Mouse (Mus musculus): Measurements from ENCODE around the gene Pdzk1. TPM values are rescaled to one million over a fixed set of nuclear protein-coding genes. Genes with fewer than 3 reads are reported as not detected.

The Pdzk1 gene
- polyA plus RNA-seq, 1 experiment from 2014 or later: 322 TPM

GRCm38 (mm10) chr3:96855833-96856232 is 26.7 kb downstream of the Pdzk1 start:
- TF ChIP-seq CTCF (IDR thresholded peaks at IDR 0.05; ENCODE audit: low read depth): no peak
- no peaks in the 10 kb centered on the region for H3K27me3 ChIP-seq (ENCODE audit: insufficient read depth, low read length)
- H3K4me3 ChIP-seq (replicated peaks; ENCODE audit: low read depth, low read length): no peak overlapping the region
- 80% methylated on average over 3 of the region's 3 CpGs for WGBS
- H3K4me1 ChIP-seq (replicated peaks; ENCODE audit: insufficient read depth, low read length): no peaks in the 10 kb centered on the region
- no peak overlapping the region for H3K4me2 ChIP-seq (ENCODE audit: low read length)
- no peaks in the 10 kb centered on the region for H3K36me3 ChIP-seq (ENCODE audit: insufficient read depth, low read length)
- no peak overlapping the region for H3K9ac ChIP-seq (ENCODE audit: low read depth, low read length)
- no peak for DNase-seq (ENCODE audit: low spot score)
- no peaks in the 10 kb centered on the region for H3K9me3 ChIP-seq (replicated peaks; ENCODE audit: low read length)
- no peak for ATAC-seq (replicated peaks; ENCODE audit: low FRiP score, low read depth)
- no peak overlapping the region for H3K27ac ChIP-seq

DNA sequence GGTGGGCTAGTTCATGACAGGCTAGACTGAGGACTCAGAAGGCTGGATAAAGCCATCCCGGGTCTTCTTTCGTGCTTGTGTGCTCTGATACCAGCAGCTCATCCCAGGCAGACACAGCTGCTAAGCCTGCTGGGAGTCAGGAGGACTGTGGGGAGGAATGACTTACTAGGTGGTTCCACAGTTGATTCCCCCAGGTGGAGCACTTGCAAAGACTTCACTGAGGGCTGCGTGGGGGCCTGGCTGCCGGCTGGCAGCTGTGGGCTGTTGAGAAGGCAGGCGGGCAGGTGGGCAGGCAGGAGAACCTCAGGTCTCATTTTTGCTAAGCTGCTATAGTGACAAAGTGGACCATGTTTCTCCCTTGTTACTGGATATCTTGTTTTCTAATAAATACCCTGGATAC is 31.4 kb downstream of the Pdzk1 start:
- ATAC-seq (replicated peaks; ENCODE audit: low FRiP score, low read depth): no peak
- Histone ChIP-seq H3K36me3 (ENCODE audit: insufficient read depth, low read length) (no peaks in the 10 kb centered on the region), H3K9me3 (replicated peaks; ENCODE audit: low read length) (no peaks in the 10 kb centered on the region), H3K4me2 (ENCODE audit: low read length) (no peak overlapping the region), H3K9ac (ENCODE audit: low read depth, low read length) (no peak overlapping the region), H3K27ac (no peak overlapping the region), H3K4me3 (replicated peaks; ENCODE audit: low read depth, low read length) (no peak overlapping the region), H3K27me3 (ENCODE audit: insufficient read depth, low read length) (no peaks in the 10 kb centered on the region), H3K4me1 (replicated peaks; ENCODE audit: insufficient read depth, low read length) (no peaks in the 10 kb centered on the region)
- no peak for DNase-seq (ENCODE audit: low spot score)
- no peak for TF ChIP-seq CTCF (IDR thresholded peaks at IDR 0.05; ENCODE audit: low read depth)
- 94% methylated on average over 5 of the region's 5 CpGs for WGBS

GRCm38 (mm10) chr3:96867863-96868262 is 38.8 kb downstream of the Pdzk1 start:
- Histone ChIP-seq H3K27ac (no peak overlapping the region), H3K4me1 (replicated peaks; ENCODE audit: insufficient read depth, low read length) (no peaks in the 10 kb centered on the region), H3K36me3 (ENCODE audit: insufficient read depth, low read length) (peaks cover 29% of the 10 kb centered on the region), H3K27me3 (ENCODE audit: insufficient read depth, low read length) (no peaks in the 10 kb centered on the region), H3K9me3 (replicated peaks; ENCODE audit: low read length) (no peaks in the 10 kb centered on the region), H3K4me2 (ENCODE audit: low read length) (no peak overlapping the region), H3K9ac (ENCODE audit: low read depth, low read length) (no peak overlapping the region), H3K4me3 (replicated peaks; ENCODE audit: low read depth, low read length) (no peak overlapping the region)
- ATAC-seq (replicated peaks; ENCODE audit: low FRiP score, low read depth) (no peak), DNase-seq (ENCODE audit: low spot score) (no peak)
- TF ChIP-seq CTCF (IDR thresholded peaks at IDR 0.05; ENCODE audit: low read depth): no peak
- WGBS: 84% methylated on average over 3 of the region's 3 CpGs

GRCm38 (mm10) chr3:96868566-96868965 is 39.5 kb downstream of the Pdzk1 start:
- no peak for TF ChIP-seq CTCF (IDR thresholded peaks at IDR 0.05; ENCODE audit: low read depth)
- no peak overlapping the region for H3K4me3 ChIP-seq (replicated peaks; ENCODE audit: low read depth, low read length)
- H3K4me2 ChIP-seq (ENCODE audit: low read length): no peak overlapping the region
- no peaks in the 10 kb centered on the region for H3K9me3 ChIP-seq (replicated peaks; ENCODE audit: low read length)
- H3K9ac ChIP-seq (ENCODE audit: low read depth, low read length): no peak overlapping the region
- WGBS: 91% methylated on average over 8 of the region's 8 CpGs
- no peaks in the 10 kb centered on the region for H3K4me1 ChIP-seq (replicated peaks; ENCODE audit: insufficient read depth, low read length)
- H3K27ac ChIP-seq: no peak overlapping the region
- DNase-seq (ENCODE audit: low spot score): no peak
- peaks cover 29% of the 10 kb centered on the region for H3K36me3 ChIP-seq (ENCODE audit: insufficient read depth, low read length)
- no peaks in the 10 kb centered on the region for H3K27me3 ChIP-seq (ENCODE audit: insufficient read depth, low read length)
- no peak for ATAC-seq (replicated peaks; ENCODE audit: low FRiP score, low read depth)

DNA sequence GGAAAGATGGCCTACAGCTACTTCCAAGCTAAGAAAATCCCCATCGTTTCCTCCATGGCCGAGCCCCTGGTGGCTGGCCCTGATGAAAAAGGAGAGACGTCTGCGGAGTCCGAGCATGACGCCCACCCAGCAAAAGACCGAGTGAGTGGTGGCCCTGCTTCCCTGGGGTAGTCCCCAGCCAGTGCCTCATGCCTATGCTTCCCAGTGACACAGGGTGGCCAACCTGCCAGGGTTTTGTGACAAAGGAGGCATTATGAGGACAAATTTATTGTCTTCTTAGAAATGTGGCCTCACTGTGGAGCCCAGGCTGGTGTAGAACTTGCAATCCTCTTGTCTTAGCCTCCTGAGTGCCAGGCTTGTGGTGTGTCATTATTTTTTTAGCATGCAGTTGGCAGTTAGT is 40.0 kb downstream of the Pdzk1 start:
- Histone ChIP-seq H3K4me2 (ENCODE audit: low read length) (no peak overlapping the region), H3K27ac (no peak overlapping the region), H3K4me1 (replicated peaks; ENCODE audit: insufficient read depth, low read length) (no peaks in the 10 kb centered on the region), H3K27me3 (ENCODE audit: insufficient read depth, low read length) (no peaks in the 10 kb centered on the region), H3K9ac (ENCODE audit: low read depth, low read length) (no peak overlapping the region), H3K4me3 (replicated peaks; ENCODE audit: low read depth, low read length) (no peak overlapping the region), H3K9me3 (replicated peaks; ENCODE audit: low read length) (no peaks in the 10 kb centered on the region), H3K36me3 (ENCODE audit: insufficient read depth, low read length) (peaks cover 33% of the 10 kb centered on the region)
- no peak for TF ChIP-seq CTCF (IDR thresholded peaks at IDR 0.05; ENCODE audit: low read depth)
- WGBS: 93% methylated on average over 7 of the region's 7 CpGs
- DNase-seq (ENCODE audit: low spot score) (no peak), ATAC-seq (replicated peaks; ENCODE audit: low FRiP score, low read depth) (no peak)

GRCm38 (mm10) chr3:96870270-96870669 is 41.2 kb downstream of the Pdzk1 start:
- Histone ChIP-seq H3K4me1 (replicated peaks; ENCODE audit: insufficient read depth, low read length) (no peaks in the 10 kb centered on the region), H3K4me3 (replicated peaks; ENCODE audit: low read depth, low read length) (no peak overlapping the region), H3K9me3 (replicated peaks; ENCODE audit: low read length) (no peaks in the 10 kb centered on the region), H3K4me2 (ENCODE audit: low read length) (no peak overlapping the region), H3K36me3 (ENCODE audit: insufficient read depth, low read length) (peaks cover 33% of the 10 kb centered on the region), H3K27me3 (ENCODE audit: insufficient read depth, low read length) (no peaks in the 10 kb centered on the region), H3K27ac (no peak overlapping the region), H3K9ac (ENCODE audit: low read depth, low read length) (no peak overlapping the region)
- WGBS: 93% methylated on average over 2 of the region's 2 CpGs
- ATAC-seq (replicated peaks; ENCODE audit: low FRiP score, low read depth) (no peak), DNase-seq (ENCODE audit: low spot score) (no peak)
- TF ChIP-seq CTCF (IDR thresholded peaks at IDR 0.05; ENCODE audit: low read depth): no peak

DNA sequence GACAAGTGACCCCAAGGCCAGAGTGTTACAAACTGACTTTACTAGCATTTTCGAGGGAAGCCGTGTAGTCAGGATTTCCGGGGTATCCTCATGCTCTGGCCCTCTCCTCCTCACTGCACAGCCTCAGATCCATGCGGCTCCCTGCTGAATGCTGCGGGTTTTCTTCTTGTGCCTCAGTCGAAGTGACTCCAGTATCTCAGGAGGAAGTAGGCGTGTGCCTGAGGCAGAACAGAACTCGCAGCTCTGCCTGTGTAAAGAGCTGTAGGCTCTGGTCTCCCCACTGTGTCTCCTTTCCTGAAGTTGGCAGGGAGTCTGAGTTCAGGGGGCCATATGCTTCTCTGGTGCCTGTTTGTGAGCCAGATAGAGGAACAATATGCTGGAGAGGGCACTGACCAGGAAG is 42.0 kb downstream of the Pdzk1 start:
- no peak overlapping the region for H3K4me3 ChIP-seq (replicated peaks; ENCODE audit: low read depth, low read length)
- no peak overlapping the region for H3K9ac ChIP-seq (ENCODE audit: low read depth, low read length)
- ATAC-seq (replicated peaks; ENCODE audit: low FRiP score, low read depth) (no peak), DNase-seq (ENCODE audit: low spot score) (no peak)
- no peaks in the 10 kb centered on the region for H3K9me3 ChIP-seq (replicated peaks; ENCODE audit: low read length)
- no peak for TF ChIP-seq CTCF (IDR thresholded peaks at IDR 0.05; ENCODE audit: low read depth)
- H3K27ac ChIP-seq: no peak overlapping the region
- no peaks in the 10 kb centered on the region for H3K4me1 ChIP-seq (replicated peaks; ENCODE audit: insufficient read depth, low read length)
- no peak overlapping the region for H3K4me2 ChIP-seq (ENCODE audit: low read length)
- no peaks in the 10 kb centered on the region for H3K27me3 ChIP-seq (ENCODE audit: insufficient read depth, low read length)
- WGBS: 87% methylated on average over 8 of the region's 8 CpGs
- H3K36me3 ChIP-seq (ENCODE audit: insufficient read depth, low read length): peaks cover 33% of the 10 kb centered on the region
